Mouse (Mus musculus) neural tube, embryonic 14.5 days (tissue): ENCODE measurements around the gene Psmd3. TPM values are rescaled to one million over a fixed set of nuclear protein-coding genes. Genes with fewer than 3 reads are reported as not detected.

ENCODE experiments used
- ATAC-seq: fragments of 200-750 bp; cut with Nextera tagmentation; 2 replicates; pipeline ENCODE4 v1.8.0; 2017; ENCODE audit warnings: low read depth, mild to moderate bottlenecking, moderate TSS enrichment, moderate library complexity
- H3K27ac ChIP-seq: fragments of 300-500 bp; sonication (generic); 2 replicates; pipeline ENCODE4 v1.5.1; 2014; ENCODE audit warnings: low read depth, mild to moderate bottlenecking, control low read depth, low read length, moderate library complexity, mixed read lengths
- H3K27me3 ChIP-seq: fragments of 300-500 bp; sonication (generic); 2 replicates; pipeline ENCODE4 v1.6.1; 2014; ENCODE audit warnings: low read length; ENCODE audit not compliant: control insufficient read depth, insufficient read depth
- H3K36me3 ChIP-seq: fragments of 300-500 bp; sonication (generic); 2 replicates; pipeline ENCODE4 v1.6.1; 2014; ENCODE audit warnings: low read length, mixed read lengths; ENCODE audit not compliant: control insufficient read depth, insufficient read depth
- H3K4me1 ChIP-seq: fragments of 300-500 bp; sonication (generic); 2 replicates; pipeline ENCODE4 v1.6.1; 2014; ENCODE audit warnings: low read length; ENCODE audit not compliant: control insufficient read depth, insufficient read depth
- H3K4me2 ChIP-seq: fragments of 300-500 bp; sonication (generic); 2 replicates; pipeline ENCODE4 v1.6.1; 2014; ENCODE audit warnings: mild to moderate bottlenecking, low read depth, low read length, control low read depth
- H3K4me3 ChIP-seq: fragments of 300-500 bp; sonication (generic); 2 replicates; pipeline ENCODE4 v1.5.1; 2014; ENCODE audit warnings: low read depth, low read length, control low read depth, mixed read lengths
- H3K9ac ChIP-seq: fragments of 300-500 bp; sonication (generic); replicated peaks from 2 replicates; pipeline ENCODE4 v1.6.1; 2014; ENCODE audit warnings: low read depth, mild to moderate bottlenecking, control low read depth, low read length, mixed read lengths
- H3K9me3 ChIP-seq: fragments of 300-500 bp; sonication (generic); 2 replicates; pipeline ENCODE4 v1.6.1; 2016; ENCODE audit warnings: low read length; ENCODE audit not compliant: control insufficient read depth
- WGBS: fragments of 180-500 bp; shearing (Covaris S2); extraction: QIAGEN DNeasy Blood & Tissue Kit; methylation state at CpG from one replicate; pipeline ENCODE4 v1.1.7; 2014; 5-methylcytosine and 5-hydroxymethylcytosine counted together
- polyA plus RNA-seq: library from polyadenylated mRNA; unstranded; fragments of >200 nt; fragmentation: Nextera tagmentation; extraction: Ambion mirVana; gene quantifications from 2 replicates; pipeline ENCODE4 v1.2.1, GENCODE M21; 2014

Gene Psmd3
- polyA plus RNA-seq, 1 experiment from 2014 or later, result 117 TPM

- ATAC-seq, result no peak
- Histone ChIP-seq H3K4me1 (no peaks in the 10 kb centered on the region), H3K27me3 (no peaks in the 10 kb centered on the region), H3K4me2 (no peak overlapping the region), H3K27ac (no peak overlapping the region), H3K36me3 (peaks cover 31% of the 10 kb centered on the region), H3K4me3 (no peak overlapping the region), H3K9me3 (no peaks in the 10 kb centered on the region), H3K9ac (no peak overlapping the region)
- WGBS, result 75% methylated on average over 24 of the region's 24 CpGs
Measured at GRCm38 (mm10) chr11:98721458-98722226, 39.3 kb downstream of the Psmd3 start.

- ATAC-seq, result no peak
- Histone ChIP-seq H3K36me3 (peaks cover 21% of the 10 kb centered on the region; the same call in 1 of the 2 replicates), H3K4me1 (no peaks in the 10 kb centered on the region; the same call in 1 of the 2 replicates), H3K9me3 (no peaks in the 10 kb centered on the region), H3K27me3 (no peaks in the 10 kb centered on the region), H3K9ac (no peak overlapping the region), H3K27ac (no peak overlapping the region), H3K4me3 (no peak overlapping the region), H3K4me2 (no peak overlapping the region)
- 89% methylated on average over 7 of the region's 7 CpGs for WGBS
Measured at GRCm38 (mm10) chr11:98723098-98723497, 40.7 kb downstream of the Psmd3 start.

GRCm38 (mm10) chr11:98725926-98726506 is 43.7 kb downstream of the Psmd3 start:
- Histone ChIP-seq H3K4me2 (no peak overlapping the region), H3K27ac (no peak overlapping the region), H3K36me3 (peaks cover 15% of the 10 kb centered on the region; the same call in 1 of the 2 replicates), H3K9ac (no peak overlapping the region), H3K9me3 (no peaks in the 10 kb centered on the region), H3K27me3 (no peaks in the 10 kb centered on the region), H3K4me1 (peaks cover 6% of the 10 kb centered on the region), H3K4me3 (no peak overlapping the region)
- WGBS, result 96% methylated on average over 15 of the region's 15 CpGs
- no peak for ATAC-seq

- Histone ChIP-seq H3K27me3 (no peaks in the 10 kb centered on the region), H3K9ac (peak within 1 kb of the TSS; percentile 58), H3K27ac (peak within 1 kb of the TSS; percentile 74; the same call in 1 of the 2 replicates), H3K4me2 (peak within 1 kb of the TSS; percentile 72), H3K36me3 (peaks cover 15% of the 10 kb centered on the region; the same call in 1 of the 2 replicates), H3K4me1 (peaks cover 6% of the 10 kb centered on the region), H3K4me3 (peak within 1 kb of the TSS; percentile 48), H3K9me3 (no peaks in the 10 kb centered on the region)
- peak; percentile 95 for ATAC-seq
- under 1% methylated on average over 16 of the region's 16 CpGs for WGBS
Measured at GRCm38 (mm10) chr11:98729119-98729588, 46.8 kb downstream of the Psmd3 start, which contains the start of gene Med24. Gene Med24 (minus strand): TSS chr11:98729435.

- ATAC-seq, result no peak
- no peak overlapping the region for H3K4me2 ChIP-seq
- no peak overlapping the region for H3K4me3 ChIP-seq
- no peaks in the 10 kb centered on the region for H3K9me3 ChIP-seq
- no peaks in the 10 kb centered on the region for H3K36me3 ChIP-seq
- no peak overlapping the region for H3K27ac ChIP-seq
- no peaks in the 10 kb centered on the region for H3K27me3 ChIP-seq
- H3K4me1 ChIP-seq, result peaks cover 6% of the 10 kb centered on the region
- H3K9ac ChIP-seq, result no peak overlapping the region
- WGBS, result 69% methylated on average over 4 of the region's 4 CpGs
Measured at GRCm38 (mm10) chr11:98730727-98731126, 48.4 kb downstream of the Psmd3 start.

GRCm38 (mm10) chr11:98731134-98731533 is 48.8 kb downstream of the Psmd3 start:
- H3K27ac ChIP-seq, result no peak overlapping the region
- ATAC-seq, result no peak
- H3K4me3 ChIP-seq, result no peak overlapping the region

GRCm38 (mm10) chr11:98734020-98734419 is 51.7 kb downstream of the Psmd3 start:
- no peaks in the 10 kb centered on the region for H3K27me3 ChIP-seq
- no peak overlapping the region for H3K27ac ChIP-seq
- no peaks in the 10 kb centered on the region for H3K9me3 ChIP-seq
- H3K4me1 ChIP-seq, result peaks cover 5% of the 10 kb centered on the region; the same call in 1 of the 2 replicates
- no peak overlapping the region for H3K4me3 ChIP-seq
- no peak overlapping the region for H3K9ac ChIP-seq
- 79% methylated on average over 3 of the region's 3 CpGs for WGBS
- H3K36me3 ChIP-seq, result no peaks in the 10 kb centered on the region
- ATAC-seq, result no peak
- no peak overlapping the region for H3K4me2 ChIP-seq

More at GRCm38 (mm10) chr11:98731134-98731533, 48.8 kb downstream of the Psmd3 start:
- H3K27me3 ChIP-seq, result no peaks in the 10 kb centered on the region
- H3K4me1 ChIP-seq, result peaks cover 6% of the 10 kb centered on the region
- 58% methylated on average over 5 of the region's 5 CpGs for WGBS
- H3K9ac ChIP-seq, result no peak overlapping the region
- H3K9me3 ChIP-seq, result no peaks in the 10 kb centered on the region
- no peaks in the 10 kb centered on the region for H3K36me3 ChIP-seq
- H3K4me2 ChIP-seq, result no peak overlapping the region

GRCm38 (mm10) chr11:98735111-98735510 is 52.8 kb downstream of the Psmd3 start:
- Histone ChIP-seq H3K9me3 (no peaks in the 10 kb centered on the region), H3K4me1 (peaks cover 13% of the 10 kb centered on the region), H3K4me3 (no peak overlapping the region), H3K4me2 (no peak overlapping the region), H3K27ac (no peak overlapping the region), H3K36me3 (no peaks in the 10 kb centered on the region), H3K9ac (no peak overlapping the region), H3K27me3 (no peaks in the 10 kb centered on the region)
- no peak for ATAC-seq
- WGBS, result 96% methylated on average over 4 of the region's 4 CpGs

GRCm38 (mm10) chr11:98736176-98736575 is 53.8 kb downstream of the Psmd3 start:
- no peaks in the 10 kb centered on the region for H3K36me3 ChIP-seq
- WGBS, result 91% methylated on average over 1 of the region's 1 CpGs
- no peak overlapping the region for H3K4me3 ChIP-seq
- no peaks in the 10 kb centered on the region for H3K27me3 ChIP-seq
- peaks cover 23% of the 10 kb centered on the region for H3K4me1 ChIP-seq
- no peak overlapping the region for H3K4me2 ChIP-seq
- H3K9me3 ChIP-seq, result no peaks in the 10 kb centered on the region
- H3K27ac ChIP-seq, result no peak overlapping the region
- no peak overlapping the region for H3K9ac ChIP-seq
- ATAC-seq, result no peak
